Mouse (Mus musculus): Measurements from ENCODE around the gene Fntb. TPM values are rescaled to one million over a fixed set of nuclear protein-coding genes. Genes with fewer than 3 reads are reported as not detected.
A peak's percentile ranks its signal among the peaks of the same experiment; 100 is the strongest.

The Fntb gene
- polyA plus RNA-seq, 2 experiments: 21.4 to 28.8 TPM

- H3K27ac ChIP-seq: no peak overlapping the region
- DNase-seq (ENCODE audit: low read depth in 3 of 3, low spot score in 3 of 3) (no peak), ATAC-seq (ENCODE audit: insufficient read depth) (no peak)
- H3K36me3 ChIP-seq (replicated peaks; ENCODE audit: control insufficient read depth, insufficient read depth, low read depth): no peaks in the 10 kb centered on the region
- H3K27me3 ChIP-seq (ENCODE audit: control insufficient read depth, insufficient read depth, low read length): no peaks in the 10 kb centered on the region
- H3K9ac ChIP-seq (replicated peaks): no peak overlapping the region
- H3K4me3 ChIP-seq (ENCODE audit: insufficient read depth in 1 of 2, low read depth in 2 of 2, low read length in 2 of 2): no peak overlapping the region
- peaks cover 3% of the 10 kb centered on the region in 2 experiments; a peak in 2 of 4 replicates for H3K4me1 ChIP-seq (replicated peaks; ENCODE audit: control insufficient read depth in 2 of 2, insufficient read depth in 2 of 2, low read length in 1 of 2)
- H3K4me2 ChIP-seq (ENCODE audit: low read depth): no peak overlapping the region
- TF ChIP-seq EP300 (IDR thresholded peaks at IDR 0.05; ENCODE audit: low read depth) (no peak), CTCF (IDR thresholded peaks at IDR 0.05; ENCODE audit: low read depth) (peak; percentile 66)
- 75% methylated on average over 11 of the region's 11 CpGs for WGBS (ENCODE audit: insufficient replicate concordance)
- H3K9me3 ChIP-seq (ENCODE audit: control insufficient read depth, low read length): no peaks in the 10 kb centered on the region
Observed at GRCm38 (mm10) chr12:76889404-76890184, 124.2 kb downstream of the Fntb start.

- no peaks in the 10 kb centered on the region for H3K27me3 ChIP-seq (ENCODE audit: control insufficient read depth, insufficient read depth, low read length)
Observed at GRCm38 (mm10) chr12:76891160-76891559, 125.8 kb downstream of the Fntb start.

GRCm38 (mm10) chr12:76892910-76893695 is 127.7 kb downstream of the Fntb start:
- DNase-seq (ENCODE audit: low read depth in 3 of 3, low spot score in 3 of 3): no peak
- Histone ChIP-seq H3K9ac (replicated peaks) (no peak overlapping the region), H3K4me1 (replicated peaks; ENCODE audit: control insufficient read depth in 2 of 2, insufficient read depth in 2 of 2, low read length in 1 of 2) (peaks cover 3% of the 10 kb centered on the region in 2 experiments; a peak in 2 of 4 replicates), H3K4me3 (ENCODE audit: insufficient read depth in 1 of 2, low read depth in 2 of 2, low read length in 2 of 2) (no peak overlapping the region), H3K9me3 (ENCODE audit: control insufficient read depth, low read length) (no peaks in the 10 kb centered on the region), H3K27ac (no peak overlapping the region), H3K27me3 (ENCODE audit: control insufficient read depth, insufficient read depth, low read length) (no peaks in the 10 kb centered on the region), H3K4me2 (ENCODE audit: low read depth) (no peak overlapping the region), H3K36me3 (replicated peaks; ENCODE audit: control insufficient read depth, insufficient read depth, low read depth) (no peaks in the 10 kb centered on the region)
- no peak for TF ChIP-seq EP300 (IDR thresholded peaks at IDR 0.05; ENCODE audit: low read depth)
- no peak for TF ChIP-seq CTCF (IDR thresholded peaks at IDR 0.05; ENCODE audit: low read depth)
- ATAC-seq (ENCODE audit: insufficient read depth): no peak
- WGBS (ENCODE audit: insufficient replicate concordance): 82% methylated on average over 16 of the region's 16 CpGs

More at GRCm38 (mm10) chr12:76891160-76891559, 125.8 kb downstream of the Fntb start:
- Histone ChIP-seq H3K4me1 (replicated peaks; ENCODE audit: control insufficient read depth in 2 of 2, insufficient read depth in 2 of 2, low read length in 1 of 2) (peaks cover 3% of the 10 kb centered on the region in 2 experiments; a peak in 2 of 4 replicates), H3K9ac (replicated peaks) (no peak overlapping the region), H3K9me3 (ENCODE audit: control insufficient read depth, low read length) (no peaks in the 10 kb centered on the region), H3K36me3 (replicated peaks; ENCODE audit: control insufficient read depth, insufficient read depth, low read depth) (no peaks in the 10 kb centered on the region), H3K4me3 (ENCODE audit: insufficient read depth in 1 of 2, low read depth in 2 of 2, low read length in 2 of 2) (no peak overlapping the region), H3K4me2 (ENCODE audit: low read depth) (no peak overlapping the region), H3K27ac (no peak overlapping the region)
- TF ChIP-seq CTCF (IDR thresholded peaks at IDR 0.05; ENCODE audit: low read depth): no peak
- no peak for TF ChIP-seq EP300 (IDR thresholded peaks at IDR 0.05; ENCODE audit: low read depth)
- DNase-seq (ENCODE audit: low read depth in 3 of 3, low spot score in 3 of 3): no peak
- 63% methylated on average over 3 of the region's 3 CpGs for WGBS (ENCODE audit: insufficient replicate concordance)
- ATAC-seq (ENCODE audit: insufficient read depth): no peak

- ATAC-seq (ENCODE audit: insufficient read depth) (no peak), DNase-seq (ENCODE audit: low read depth in 3 of 3, low spot score in 3 of 3) (no peak)
- TF ChIP-seq CTCF (IDR thresholded peaks at IDR 0.05; ENCODE audit: low read depth) (peak; percentile 60), EP300 (IDR thresholded peaks at IDR 0.05; ENCODE audit: low read depth) (no peak)
- no peaks in the 10 kb centered on the region for H3K9me3 ChIP-seq (ENCODE audit: control insufficient read depth, low read length)
- H3K4me1 ChIP-seq (replicated peaks; ENCODE audit: control insufficient read depth in 2 of 2, insufficient read depth in 2 of 2, low read length in 1 of 2): no peaks in the 10 kb centered on the region
- no peak overlapping the region for H3K4me2 ChIP-seq (ENCODE audit: low read depth)
- peaks cover 2% of the 10 kb centered on the region; the same call in 1 of the 2 replicates for H3K36me3 ChIP-seq (replicated peaks; ENCODE audit: control insufficient read depth, insufficient read depth, low read depth)
- no peak overlapping the region for H3K9ac ChIP-seq (replicated peaks)
- WGBS (ENCODE audit: insufficient replicate concordance): 78% methylated on average over 10 of the region's 10 CpGs
- H3K4me3 ChIP-seq (ENCODE audit: insufficient read depth in 1 of 2, low read depth in 2 of 2, low read length in 2 of 2): no peak overlapping the region
- no peaks in the 10 kb centered on the region for H3K27me3 ChIP-seq (ENCODE audit: control insufficient read depth, insufficient read depth, low read length)
- H3K27ac ChIP-seq: no peak overlapping the region
Observed at GRCm38 (mm10) chr12:76894792-76895559, 129.6 kb downstream of the Fntb start.
